Mouse (Mus musculus): ENCODE measurements around the gene Mbtd1.

Gene Mbtd1

DNA sequence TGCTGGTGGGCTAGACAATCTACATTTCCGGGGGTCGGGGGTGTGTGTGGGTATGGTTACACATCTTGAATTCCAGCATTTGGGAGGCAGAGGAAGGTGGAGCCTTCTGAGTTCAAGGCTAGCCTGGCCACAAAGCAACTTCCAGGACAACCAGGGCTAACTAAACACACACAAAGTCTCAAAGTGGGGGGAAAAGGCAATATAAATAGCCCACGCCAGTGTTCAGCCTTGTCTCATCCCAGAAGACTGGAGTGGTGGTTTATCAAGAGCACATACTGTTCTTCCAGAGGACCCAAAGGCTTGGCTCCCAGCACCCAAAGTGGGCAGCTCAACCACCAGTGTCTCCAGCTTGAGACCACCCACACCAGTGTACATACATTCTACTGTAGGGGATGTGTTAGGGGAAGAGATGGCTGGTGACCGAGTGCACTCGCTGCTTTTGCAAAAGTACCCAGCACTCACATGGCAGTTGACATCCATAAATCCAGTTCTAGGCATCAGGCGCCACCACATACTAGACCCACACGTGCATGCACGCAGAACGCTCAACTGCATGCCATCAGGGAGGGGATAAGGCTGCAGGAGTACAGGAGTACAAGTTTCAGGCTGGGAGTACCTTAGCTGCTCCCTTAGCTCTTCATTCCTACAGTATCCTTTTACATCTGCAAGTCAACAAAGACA, 63.4 kb downstream of the Mbtd1 start:
- in situ Hi-C loops (cut with MboI, MseI) = no loop called here

DNA sequence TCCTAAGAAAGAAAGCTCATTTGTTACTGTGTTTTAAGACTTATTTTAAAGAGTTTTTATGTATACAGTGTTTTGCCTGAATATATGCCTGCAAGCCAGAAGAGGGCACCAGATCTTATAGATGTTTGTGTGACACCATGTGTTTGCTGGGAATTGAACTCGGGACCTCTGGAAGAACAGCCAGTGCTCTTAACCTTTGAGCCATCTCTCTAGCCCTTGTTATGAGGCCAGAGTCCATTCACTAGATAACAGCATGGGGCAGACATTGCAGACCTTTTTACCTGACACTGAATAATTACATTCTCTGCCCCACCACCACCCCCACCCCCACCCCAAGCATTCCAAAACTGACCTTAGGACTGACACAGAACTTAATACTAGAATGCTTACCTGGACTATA, 64.4 kb downstream of the Mbtd1 start:
- in situ Hi-C loops (cut with MboI, MseI) = no loop called here

DNA sequence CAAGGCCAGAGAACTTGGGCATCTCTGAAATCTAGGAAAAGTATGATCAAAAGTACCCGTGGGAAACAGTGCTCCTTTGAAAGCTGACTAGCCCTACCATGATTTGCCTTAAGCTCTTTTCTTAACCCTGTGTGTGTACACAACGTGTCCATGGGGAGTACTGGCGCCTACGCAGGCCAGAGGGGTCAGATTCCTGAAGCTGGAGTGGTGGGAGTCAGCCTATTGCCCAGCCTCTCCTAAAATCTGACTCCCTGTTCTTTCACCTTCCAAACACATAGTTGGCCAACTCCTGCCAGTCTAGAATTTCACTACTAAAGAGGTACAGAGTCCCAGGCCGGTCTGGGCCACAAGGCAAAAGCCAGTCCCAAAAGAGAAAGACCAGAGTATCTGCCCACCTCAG, 66.7 kb downstream of the Mbtd1 start:
- in situ Hi-C loops (cut with MboI, MseI) = no loop called here

DNA sequence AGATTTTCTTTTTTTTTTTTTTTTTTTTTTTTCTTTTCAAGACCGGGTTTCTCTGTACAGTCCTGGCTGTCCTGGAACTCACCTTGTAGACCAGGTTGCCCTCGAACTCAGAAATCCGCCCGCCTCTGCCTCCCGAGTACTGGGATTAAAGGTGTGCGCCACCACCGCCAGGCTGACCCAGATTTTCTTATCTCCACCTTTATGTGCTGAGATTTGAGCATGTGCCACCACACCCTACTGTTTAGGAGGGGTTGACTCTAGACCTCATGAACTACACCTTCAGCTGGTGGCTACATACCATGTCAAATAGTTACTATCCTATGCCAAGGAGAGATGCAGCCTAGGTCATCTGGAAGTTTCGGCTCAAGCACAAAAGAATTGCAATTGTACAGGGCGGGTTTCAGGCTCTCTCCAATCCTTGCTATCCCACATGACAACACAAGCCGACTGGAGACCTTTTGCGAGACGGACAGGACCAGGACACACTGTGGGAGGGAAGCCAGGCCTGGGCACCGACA, 69.1 kb downstream of the Mbtd1 start:
- in situ Hi-C loops (cut with MboI, MseI) = no loop called here

DNA sequence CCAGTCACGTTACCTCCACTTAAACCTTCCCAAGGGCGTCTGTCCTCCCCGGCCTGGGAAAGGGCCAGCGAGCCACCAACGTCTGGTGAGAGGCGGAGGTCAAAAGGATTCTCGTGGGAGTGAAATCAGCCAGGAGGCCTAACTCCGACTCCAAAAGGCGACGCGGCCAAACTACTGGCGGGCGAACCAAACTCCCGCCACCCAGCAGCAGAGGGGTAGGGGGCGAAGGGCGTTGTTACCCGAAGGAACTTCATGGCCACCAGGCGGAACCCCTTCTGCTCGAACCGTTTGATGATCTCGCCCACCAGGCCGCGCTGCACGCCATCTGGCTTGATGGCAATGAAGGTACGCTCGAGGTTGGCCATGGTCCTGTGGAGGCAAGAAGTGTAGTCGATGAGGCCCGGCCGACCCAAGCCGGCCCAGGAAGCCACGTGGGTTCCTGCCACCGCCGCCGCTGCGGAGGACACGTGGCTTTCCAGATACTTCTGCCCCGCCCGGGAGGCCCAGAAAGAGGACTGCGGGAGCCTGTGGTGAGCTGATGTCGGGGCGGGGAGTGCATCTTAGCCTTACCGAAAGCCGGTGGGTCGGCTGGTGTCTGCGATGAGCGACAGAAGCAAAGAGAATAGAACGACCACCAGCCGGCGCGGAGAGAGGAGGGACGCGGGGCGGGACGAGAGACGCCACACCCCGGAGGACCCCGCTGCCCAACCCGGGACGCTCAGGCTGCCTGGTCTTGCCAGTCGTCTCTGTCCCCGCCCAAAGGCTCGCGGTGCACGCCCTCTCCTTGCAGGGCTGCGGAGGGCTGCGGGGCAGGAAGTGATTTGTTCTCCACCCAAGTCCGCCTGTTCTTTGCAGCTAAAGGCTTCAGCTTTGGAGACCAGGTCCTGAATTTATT, 69.9 kb downstream of the Mbtd1 start:
- in situ Hi-C loops (cut with MboI, MseI) = no loop called here

DNA sequence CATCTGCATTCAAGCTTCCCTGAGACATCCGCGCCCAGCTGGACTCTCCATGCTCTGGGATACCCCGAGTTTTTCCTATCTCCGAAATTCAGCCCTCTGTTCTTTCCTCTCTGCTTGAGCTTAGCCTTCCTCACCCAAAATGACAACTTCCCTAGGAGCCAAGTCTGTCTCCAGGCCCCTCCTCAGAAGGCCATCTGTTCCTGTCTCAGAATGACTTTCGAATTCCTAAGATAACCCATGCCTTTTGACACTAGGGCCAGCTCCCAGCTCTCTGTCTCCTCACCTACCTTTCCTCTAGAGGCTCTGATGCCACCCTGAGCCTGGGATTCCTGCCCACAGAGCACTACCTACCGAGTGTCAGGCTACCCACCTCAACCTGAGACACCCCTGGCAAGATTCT, 70.5 kb downstream of the Mbtd1 start, which contains the start of gene Nme2:
Gene Nme2 (minus strand): TSS at position 101 of the 400 bp plus-strand sequence.
- in situ Hi-C loops (cut with MboI, MseI) = no loop called here

DNA sequence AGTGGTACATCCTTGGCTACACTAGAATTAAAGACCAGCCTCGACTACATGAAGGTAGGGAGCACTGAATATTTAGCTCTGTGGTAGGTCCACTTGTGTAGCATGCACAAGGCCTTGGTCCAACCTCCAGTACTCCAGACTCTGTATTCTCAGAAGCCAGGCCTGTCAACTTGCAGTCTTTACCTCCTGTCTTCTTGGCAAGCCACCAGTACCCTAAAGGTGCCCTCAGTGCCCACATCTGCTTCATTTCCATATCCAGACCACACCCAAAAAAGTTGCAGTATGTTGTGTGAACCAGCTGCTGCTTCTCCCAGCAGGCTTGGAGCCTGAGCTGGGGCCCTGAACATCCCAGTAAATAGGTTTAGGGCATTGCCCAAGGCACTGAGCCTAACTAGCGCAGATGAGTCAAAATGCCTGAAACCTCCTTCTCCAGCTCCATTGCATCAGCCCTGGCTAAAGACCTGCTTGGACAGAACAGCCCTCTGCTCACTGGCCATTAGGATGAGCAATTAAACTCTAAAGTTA, 71.4 kb downstream of the Mbtd1 start:
- in situ Hi-C loops (cut with MboI, MseI) = no loop called here

DNA sequence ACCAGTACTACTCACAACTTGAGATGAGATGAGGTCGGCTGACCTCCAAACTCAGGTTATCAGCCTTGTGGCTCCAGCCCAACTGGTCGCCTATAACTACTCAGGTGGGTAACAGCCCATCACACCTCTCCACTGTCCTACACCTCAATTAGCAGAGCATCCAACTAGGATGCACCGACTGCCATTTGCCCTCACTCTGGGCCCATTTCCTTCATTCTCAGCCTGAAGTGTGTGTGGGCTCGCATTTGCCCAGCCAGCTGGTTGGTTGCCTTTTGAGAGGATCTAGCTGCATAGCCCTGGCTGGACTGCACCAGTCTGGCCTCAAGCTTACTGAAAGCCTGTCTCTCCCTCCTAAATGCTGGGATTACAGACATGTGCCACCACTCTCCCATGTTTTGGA, 72.1 kb downstream of the Mbtd1 start:
- in situ Hi-C loops (cut with MboI, MseI) = no loop called here

DNA sequence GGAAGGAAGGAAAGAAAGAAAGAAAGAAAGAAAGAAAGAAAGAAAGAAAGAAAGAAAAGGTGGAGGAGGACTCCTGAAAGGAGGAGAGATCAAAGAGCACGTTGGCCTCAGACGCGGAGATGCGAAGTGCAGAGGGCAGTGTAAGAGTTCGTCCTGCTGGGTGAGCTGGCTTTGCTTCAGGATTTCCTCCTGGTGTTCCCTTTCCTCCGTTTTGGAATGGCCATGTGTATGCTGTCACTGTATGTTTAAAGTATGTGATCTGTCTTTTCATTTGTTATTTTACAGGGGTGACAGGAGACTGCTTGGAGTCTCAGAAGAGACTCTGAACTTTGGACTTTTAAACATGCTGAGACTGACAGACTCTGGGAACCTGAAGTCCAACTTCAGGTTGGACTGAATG, 75.8 kb downstream of the Mbtd1 start:
- in situ Hi-C loops (cut with MboI, MseI) = no loop called here

DNA sequence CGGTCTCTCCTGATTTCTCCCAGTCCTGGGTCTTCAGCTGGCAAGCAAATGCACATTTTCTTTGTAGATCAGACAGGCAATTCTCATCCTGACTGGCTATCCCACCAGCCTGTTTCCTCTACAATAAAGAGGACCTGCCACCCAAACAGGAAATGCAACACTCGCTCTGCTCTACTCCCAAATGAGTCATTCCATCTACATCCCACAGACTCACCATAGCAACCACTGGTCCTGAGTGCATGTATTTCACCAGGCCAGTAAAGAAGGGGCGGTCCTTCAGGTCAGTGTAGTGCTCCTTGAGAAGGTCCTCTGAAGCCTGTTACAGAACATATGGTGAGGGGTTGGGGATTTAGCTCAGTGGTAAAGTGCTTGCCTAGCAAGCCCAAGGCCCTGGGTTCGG, 77.4 kb downstream of the Mbtd1 start:
- in situ Hi-C loops (cut with MboI, MseI) = no loop called here

DNA sequence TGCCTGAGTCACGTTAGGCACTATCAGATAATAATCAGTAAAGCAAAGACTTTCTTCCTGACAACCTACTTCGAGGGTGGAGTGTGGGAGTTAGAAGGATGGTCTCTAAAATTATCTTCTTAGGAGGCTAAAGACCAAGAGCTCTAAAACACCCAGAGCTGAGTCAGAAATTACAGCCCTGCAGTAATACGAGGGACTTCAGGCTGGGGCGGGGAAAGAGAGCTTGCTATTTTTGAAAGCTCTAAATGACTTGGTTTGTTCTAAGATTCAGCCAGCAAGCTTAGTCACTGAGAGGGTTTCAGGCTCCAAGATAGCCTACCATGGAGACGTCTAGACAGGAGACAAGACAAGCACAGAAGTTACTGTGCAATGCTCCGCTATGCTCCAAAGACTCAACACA, 79.7 kb downstream of the Mbtd1 start:
- in situ Hi-C loops (cut with MboI, MseI) = loop anchor here (5.0 kb wide), 1 partner anchor 78 kb away; the partner anchor contains the start of genes Mbtd1 and Utp18

DNA sequence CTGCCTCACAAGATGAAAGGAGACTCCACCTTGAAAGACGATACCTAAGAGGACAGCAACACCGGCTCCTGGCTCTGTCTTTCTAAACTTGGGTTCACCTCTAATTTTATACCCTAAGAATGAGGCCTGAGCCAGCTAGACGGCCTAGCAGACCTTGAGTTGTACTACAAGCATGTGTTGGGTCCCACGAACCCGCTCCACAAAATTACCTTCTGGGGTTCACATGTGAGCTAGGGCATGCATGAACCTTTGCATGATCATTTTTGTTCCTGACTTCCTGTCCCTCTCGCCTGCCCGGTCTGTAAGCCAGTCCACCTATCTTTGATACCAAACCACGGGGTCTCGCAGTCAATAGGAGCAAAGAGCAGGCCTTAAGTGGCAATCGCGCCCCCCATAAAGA, 81.7 kb downstream of the Mbtd1 start:
- in situ Hi-C loops (cut with MboI, MseI) = loop anchor here (5.0 kb wide), 1 partner anchor 80 kb away; the partner anchor contains the start of genes Mbtd1 and Utp18

DNA sequence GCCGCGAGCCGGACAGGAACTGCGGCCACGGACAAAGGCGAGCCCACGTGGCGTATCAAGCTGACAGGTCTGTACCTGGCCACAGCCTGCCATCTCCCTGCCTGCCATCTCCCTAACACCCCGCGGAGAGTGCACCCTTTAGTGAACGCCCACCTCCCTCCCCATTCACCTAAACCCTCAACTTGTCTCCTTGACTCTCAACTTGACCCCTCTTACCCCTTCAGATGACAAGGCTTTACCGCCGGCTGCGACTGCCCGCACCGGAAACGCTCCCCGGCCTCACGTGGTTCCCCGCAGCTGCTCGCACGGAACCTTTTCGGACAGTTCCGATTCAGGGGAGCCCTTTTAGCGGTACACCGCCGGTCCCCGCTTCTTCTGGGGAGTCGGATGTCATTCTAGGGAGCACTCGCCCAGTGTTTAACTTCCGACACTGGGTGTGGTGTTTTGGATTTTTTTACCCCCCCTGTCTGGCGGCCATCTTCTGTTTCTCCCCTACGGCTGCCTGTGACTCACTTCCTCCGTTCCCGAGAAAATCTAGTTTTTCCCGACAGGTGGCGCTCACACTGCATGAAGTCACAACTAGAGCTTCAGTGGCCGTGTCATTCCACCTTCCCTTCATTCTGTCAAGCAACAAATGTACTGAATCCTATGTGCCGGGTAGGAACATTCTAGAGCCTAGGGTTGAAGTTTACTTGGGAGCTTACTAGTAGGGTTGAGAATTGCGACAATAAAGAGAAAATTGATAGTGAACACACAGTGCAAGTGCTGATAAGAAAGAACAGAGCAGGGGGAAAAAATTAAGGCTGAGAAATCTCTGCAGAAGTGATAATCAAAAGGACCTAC, 82.6 kb downstream of the Mbtd1 start, which contains the start of the genes Gm20390 and Nme1:
Gene Gm20390 (minus strand): TSS at position 289 of the 843 bp plus-strand sequence.
Gene Nme1 (minus strand): TSS at position 517 of the 843 bp plus-strand sequence.
- in situ Hi-C loops (cut with MboI, MseI) = loop anchor here (5.0 kb wide), 1 partner anchor 81 kb away; the partner anchor contains the start of genes Mbtd1 and Utp18

DNA sequence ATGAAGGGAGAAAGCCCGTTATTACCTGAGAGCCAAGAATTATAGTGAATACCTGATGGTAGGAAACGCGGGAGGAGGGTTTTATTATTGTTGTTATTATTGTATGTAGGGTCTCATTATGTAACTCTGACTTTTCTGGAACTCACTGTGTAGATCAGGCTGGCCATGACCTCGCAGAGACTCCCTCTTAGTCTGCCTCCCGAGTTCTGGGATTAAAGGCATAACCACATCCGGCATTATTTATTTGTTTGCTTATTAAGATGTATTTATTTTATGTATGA, 83.1 kb downstream of the Mbtd1 start:
- in situ Hi-C loops (cut with MboI, MseI) = loop anchor here (5.0 kb wide), 1 partner anchor 81 kb away; the partner anchor contains the start of genes Mbtd1 and Utp18

DNA sequence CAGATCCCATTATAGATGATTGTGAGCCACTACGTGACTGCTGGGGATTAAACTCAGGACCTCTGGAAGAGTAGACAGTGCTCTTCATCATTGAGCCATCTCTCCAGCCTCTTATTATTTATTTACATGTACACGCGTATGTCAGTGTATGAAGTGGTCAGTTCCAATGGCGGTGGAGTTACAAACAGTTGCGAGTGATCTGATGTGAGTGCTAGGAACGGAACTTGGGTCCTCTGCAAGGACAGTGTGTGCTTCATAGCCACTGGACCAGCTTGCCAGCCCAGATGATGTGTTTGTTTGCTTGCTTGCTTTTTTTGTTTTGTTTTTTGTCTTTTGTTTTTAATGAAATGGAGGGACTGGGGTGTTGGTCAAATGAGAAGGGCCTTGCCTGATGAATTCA, 83.5 kb downstream of the Mbtd1 start:
- in situ Hi-C loops (cut with MboI, MseI) = loop anchor here (5.0 kb wide), 1 partner anchor 82 kb away; the partner anchor contains the start of genes Mbtd1 and Utp18

DNA sequence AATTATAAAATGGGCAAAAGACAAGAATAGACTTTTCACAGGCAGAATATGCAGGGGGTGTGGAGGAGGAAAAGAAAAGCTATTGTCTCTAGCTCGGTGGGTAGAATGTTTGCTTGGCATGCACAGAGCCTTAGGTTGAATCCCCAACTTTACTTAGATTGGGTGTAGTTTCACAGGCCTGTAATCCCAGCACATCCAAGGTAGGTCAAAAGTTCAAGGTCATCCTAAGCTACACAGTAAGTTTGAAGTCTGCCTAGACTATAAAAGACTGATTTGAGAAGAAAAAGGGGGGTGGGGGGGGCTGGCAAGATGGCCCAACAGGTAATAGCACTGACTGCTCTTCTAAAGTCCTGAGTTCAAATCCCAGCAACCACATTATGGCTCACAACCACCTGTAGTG, 84.1 kb downstream of the Mbtd1 start:
- in situ Hi-C loops (cut with MboI, MseI) = loop anchor here (5.0 kb wide), 2 partner anchors 82 to 113 kb away; partner anchors contain the start of genes Mbtd1 and Utp18

DNA sequence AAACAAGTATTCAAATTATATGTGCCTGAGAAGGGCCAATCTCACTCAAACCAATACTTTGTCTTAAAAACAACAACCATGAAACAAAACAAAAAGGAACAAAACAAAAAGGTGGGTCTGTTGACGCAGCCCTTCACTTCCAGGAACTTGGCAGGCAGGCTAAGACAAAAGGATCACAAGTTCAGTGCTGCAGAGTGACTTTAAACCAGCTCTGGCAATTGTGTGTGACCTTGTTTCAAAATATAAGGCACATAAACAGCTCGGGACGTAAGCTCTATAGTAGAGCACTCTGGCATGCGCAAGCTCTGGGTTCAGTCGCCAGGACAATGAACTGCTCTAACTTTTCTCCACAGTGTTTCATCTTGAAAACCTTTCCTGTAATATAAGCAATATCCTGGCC, 87.3 kb downstream of the Mbtd1 start:
- in situ Hi-C loops (cut with MboI, MseI) = loop anchor here (5.0 kb wide), 1 partner anchor 109 kb away; no protein-coding TSS in a partner anchor

DNA sequence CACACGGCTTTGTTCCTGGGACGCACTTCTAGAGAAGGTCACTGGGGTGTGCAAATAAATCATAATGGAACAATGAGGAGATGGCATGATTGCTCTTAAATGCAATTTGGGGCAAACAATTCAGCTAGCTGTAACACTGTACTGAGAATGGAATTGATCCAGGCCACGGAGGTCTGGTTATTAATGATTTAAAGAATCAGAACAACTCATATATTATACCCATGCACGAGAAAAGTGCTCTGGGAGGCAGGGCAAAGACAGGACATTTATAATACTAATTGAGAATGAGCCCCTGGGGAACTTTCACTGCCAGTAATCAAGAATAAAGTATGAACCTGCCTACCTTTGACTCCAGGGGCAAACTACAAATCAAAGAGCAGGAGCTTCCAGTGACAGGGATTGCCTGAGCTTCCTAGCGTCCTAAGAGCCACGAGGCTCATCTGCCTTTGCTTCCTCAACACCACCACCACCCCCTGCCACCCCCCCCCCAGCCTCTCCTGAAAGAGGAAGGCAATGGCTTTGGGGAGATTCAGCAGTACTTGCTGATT, 93.9 kb downstream of the Mbtd1 start:
- in situ Hi-C loops (cut with MboI, MseI) = no loop called here

DNA sequence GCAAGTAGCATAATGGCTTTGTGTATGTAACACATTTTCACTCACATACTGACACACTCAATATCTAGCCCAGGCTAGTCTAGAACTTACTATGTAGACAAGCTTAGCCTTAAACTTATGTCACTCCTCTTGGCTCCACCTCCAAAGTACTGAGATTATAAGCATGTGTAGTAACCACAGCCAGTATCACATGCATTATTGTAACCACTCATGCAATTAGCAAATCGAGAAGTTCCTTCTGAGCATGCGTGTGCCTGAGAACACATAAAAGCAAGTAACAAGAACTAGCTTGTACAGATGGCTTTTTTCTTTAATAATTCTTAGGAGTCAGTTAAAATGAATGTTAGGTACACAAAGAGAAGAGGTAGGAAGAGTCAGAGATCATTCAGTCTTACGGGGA, 99.0 kb downstream of the Mbtd1 start:
- in situ Hi-C loops (cut with MboI, MseI) = no loop called here

DNA sequence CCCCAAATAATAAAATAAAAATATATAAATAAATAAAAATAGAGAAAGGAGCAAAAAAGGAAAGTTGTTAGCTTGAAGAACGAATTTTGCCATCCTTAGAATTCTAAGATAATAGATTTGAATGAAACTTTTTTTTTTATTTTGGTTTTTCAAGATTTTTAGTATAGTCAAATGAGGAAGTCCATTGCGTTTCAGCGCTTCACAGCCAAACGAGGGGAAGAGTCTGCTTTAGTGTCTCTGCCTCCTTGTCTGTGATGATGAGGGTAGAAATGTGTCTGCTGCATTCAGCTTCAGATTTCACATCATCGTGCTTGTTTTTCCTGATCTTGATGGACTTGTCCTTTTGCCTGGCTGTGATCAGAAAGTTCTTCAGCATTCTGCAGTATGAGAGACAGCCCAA, 99.6 kb downstream of the Mbtd1 start:
- in situ Hi-C loops (cut with MboI, MseI) = no loop called here

DNA sequence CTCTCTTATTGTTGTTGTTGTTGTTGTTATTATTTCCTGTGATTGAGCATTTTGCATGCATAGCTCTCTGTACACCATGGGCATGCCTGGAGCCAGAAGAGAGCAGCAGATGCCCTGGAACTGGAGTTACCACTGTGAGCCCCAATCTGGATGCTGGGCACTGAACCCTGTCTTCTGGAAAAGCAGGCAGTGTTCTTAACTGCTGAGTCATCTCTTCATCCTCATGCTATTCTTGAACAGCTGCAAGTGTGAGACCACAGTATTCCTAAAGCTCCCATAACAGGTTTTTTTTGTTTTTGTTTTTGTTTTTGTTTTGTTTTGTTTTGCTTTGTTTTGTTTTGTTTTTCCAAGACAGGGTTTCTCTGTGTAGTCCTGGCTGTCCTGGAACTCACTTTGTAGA, 100.6 kb downstream of the Mbtd1 start:
- in situ Hi-C loops (cut with MboI, MseI) = no loop called here
